Mouse (Mus musculus) MEL (cell line): Measurements from ENCODE around the gene Nme1. TPM values are rescaled to one million over a fixed set of nuclear protein-coding genes. Genes with fewer than 3 reads are reported as not detected.

Experiments
- DNase-seq: peaks from one replicate; pipeline ENCODE4 v3.0.0; 2011; ENCODE audit warnings: low read depth, low spot score
- H3K27ac ChIP-seq: 2 replicates; pipeline ENCODE4 v1.5.1; 2012; ENCODE audit warnings: low read depth, mild to moderate bottlenecking, control low read depth, low read length, moderate library complexity; ENCODE audit not compliant: control insufficient read depth
- H3K27me3 ChIP-seq, 2 experiments: fragments of 150-350 bp in 1 of 2; sonication (generic) in 1 of 2; 2 replicates each; pipeline ENCODE4 v1.6.1; 2012; ENCODE audit warnings: low read length in 2 of 2, mild to moderate bottlenecking in 2 of 2, improper control_type of control experiment in 1 of 2, moderate library complexity in 1 of 2; ENCODE audit not compliant: insufficient read depth in 2 of 2, control insufficient read depth in 1 of 2
- H3K36me3 ChIP-seq, 2 experiments: 2 replicates each; pipeline ENCODE4 v1.6.1; 2012 to 2014; ENCODE audit warnings: low read length in 2 of 2, improper control_type of control experiment in 1 of 2, inconsistent platforms in 1 of 2, mild to moderate bottlenecking in 1 of 2; ENCODE audit not compliant: insufficient read depth in 2 of 2, control insufficient read depth in 1 of 2
- H3K4me1 ChIP-seq, 2 experiments: fragments of 150-350 bp in 1 of 2; sonication (generic) in 1 of 2; 2 replicates each; pipeline ENCODE4 v1.6.1; 2012; ENCODE audit warnings: low read length in 2 of 2, improper control_type of control experiment in 1 of 2, mild to moderate bottlenecking in 1 of 2; ENCODE audit not compliant: insufficient read depth in 2 of 2, control insufficient read depth in 1 of 2
- H3K4me3 ChIP-seq, 2 experiments: fragments of 150-350 bp in 1 of 2; sonication (generic) in 1 of 2; 2 replicates each; pipeline ENCODE4 v1.5.1; 2012; ENCODE audit warnings: low read depth in 2 of 2, low read length in 2 of 2, mild to moderate bottlenecking in 2 of 2, moderate library complexity in 2 of 2, control low read depth in 1 of 2, improper control_type of control experiment in 1 of 2; ENCODE audit not compliant: control insufficient read depth in 1 of 2, insufficient read depth in 1 of 2
- H3K79me2 ChIP-seq: 2 replicates; pipeline ENCODE4 v1.6.1; 2012; ENCODE audit warnings: mild to moderate bottlenecking, low read length, moderate library complexity; ENCODE audit not compliant: control insufficient read depth, poor library complexity, insufficient read depth
- H3K9ac ChIP-seq: 2 replicates; pipeline ENCODE4 v1.6.1; 2012; ENCODE audit warnings: low read depth, mild to moderate bottlenecking, control low read depth, low read length, moderate library complexity; ENCODE audit not compliant: control insufficient read depth, poor library complexity, severe bottlenecking
- H3K9me3 ChIP-seq: fragments of 150-350 bp; sonication (generic); replicated peaks from 2 replicates; pipeline ENCODE4 v1.6.1; 2012; ENCODE audit warnings: mild to moderate bottlenecking, low read length, improper control_type of control experiment, moderate library complexity; ENCODE audit not compliant: insufficient read depth
- CHD2 ChIP-seq: IDR thresholded peaks from 2 replicates; pipeline ENCODE4 v1.6.1; 2011; ENCODE audit warnings: low read length, improper control_type of control experiment
- CTCF ChIP-seq, 3 experiments: IDR thresholded peaks in 2 of 3; conservative IDR thresholded peaks in 1 of 3; 2 replicates each; pipeline ENCODE4 v1.5.1; 2011 to 2012; ENCODE audit warnings: low read length in 3 of 3, low read depth in 2 of 3, mild to moderate bottlenecking in 2 of 3, improper control_type of control experiment in 1 of 3, inconsistent platforms in 1 of 3, mixed read lengths in 1 of 3, moderate library complexity in 1 of 3; ENCODE audit not compliant: control insufficient read depth in 1 of 3, insufficient read depth in 1 of 3, poor library complexity in 1 of 3, severe bottlenecking in 1 of 3
- ETS1 ChIP-seq: IDR thresholded peaks from 2 replicates; pipeline ENCODE4 v1.6.1; 2012; ENCODE audit warnings: low read depth, mild to moderate bottlenecking, inconsistent platforms, low read length, improper control_type of control experiment, moderate library complexity
- GATA1 ChIP-seq: IDR thresholded peaks from 2 replicates; pipeline ENCODE4 v1.6.1; 2011; ENCODE audit warnings: low read depth, low read length, improper control_type of control experiment
- JUND ChIP-seq: IDR thresholded peaks from 2 replicates; pipeline ENCODE4 v1.6.1; 2011; ENCODE audit warnings: low read depth, mild to moderate bottlenecking, improper control_type of control experiment, low read length
- KAT2A ChIP-seq: conservative IDR thresholded peaks from 2 replicates; pipeline ENCODE4 v1.6.1; 2012; ENCODE audit warnings: low read depth, low read length, improper control_type of control experiment, inconsistent platforms
- MAZ ChIP-seq: IDR thresholded peaks from 2 replicates; pipeline ENCODE4 v1.6.1; 2012; ENCODE audit warnings: low read depth, mild to moderate bottlenecking, inconsistent platforms, low read length, improper control_type of control experiment
- MEF2A ChIP-seq: IDR thresholded peaks from 2 replicates; pipeline ENCODE4 v1.6.1; 2014; ENCODE audit warnings: low read depth, mild to moderate bottlenecking, inconsistent platforms, low read length, improper control_type of control experiment; ENCODE audit not compliant: poor library complexity, insufficient replicate concordance, severe bottlenecking; ENCODE audit errors: extremely low read depth
- NELFE ChIP-seq: IDR thresholded peaks from 2 replicates; pipeline ENCODE4 v1.6.1; 2011; ENCODE audit warnings: low read depth, low read length, improper control_type of control experiment
- NRF1 ChIP-seq: IDR thresholded peaks from 2 replicates; pipeline ENCODE4 v1.6.1; 2014; ENCODE audit warnings: low read depth, mild to moderate bottlenecking, inconsistent platforms, low read length, improper control_type of control experiment, moderate library complexity; ENCODE audit not compliant: poor library complexity, insufficient read depth, severe bottlenecking
- POLR2A ChIP-seq, 2 experiments: IDR thresholded peaks; 2 replicates each; pipeline ENCODE4 v1.6.1; 2011 to 2012; ENCODE audit warnings: low read length in 2 of 2, mild to moderate bottlenecking in 2 of 2, control low read depth in 1 of 2, improper control_type of control experiment in 1 of 2, low read depth in 1 of 2, moderate library complexity in 1 of 2; ENCODE audit not compliant: control insufficient read depth in 1 of 2, insufficient read depth in 1 of 2, poor library complexity in 1 of 2
- POLR2AphosphoS2 ChIP-seq: IDR thresholded peaks from 2 replicates; pipeline ENCODE4 v1.6.1; 2011; ENCODE audit warnings: low read length, improper control_type of control experiment
- RAD21 ChIP-seq: IDR thresholded peaks from 2 replicates; pipeline ENCODE4 v1.6.1; 2011; ENCODE audit warnings: mild to moderate bottlenecking, low read depth, low read length, improper control_type of control experiment
- SMC3 ChIP-seq: IDR thresholded peaks from 2 replicates; pipeline ENCODE4 v1.6.1; 2011; ENCODE audit warnings: low read depth, low read length, improper control_type of control experiment
- TAL1 ChIP-seq: IDR thresholded peaks from 2 replicates; pipeline ENCODE4 v1.6.1; 2012; ENCODE audit warnings: mild to moderate bottlenecking, inconsistent platforms, low read length, moderate library complexity, mixed read lengths
- TBP ChIP-seq: IDR thresholded peaks from 2 replicates; pipeline ENCODE4 v1.8.0; 2011; ENCODE audit warnings: low read depth, low read length, improper control_type of control experiment
- UBTF ChIP-seq: IDR thresholded peaks from 2 replicates; pipeline ENCODE4 v1.6.1; 2012; ENCODE audit warnings: low read depth, mild to moderate bottlenecking, inconsistent platforms, low read length, improper control_type of control experiment, moderate library complexity, borderline replicate concordance; ENCODE audit not compliant: insufficient read depth
- USF1 ChIP-seq: IDR thresholded peaks from 2 replicates; pipeline ENCODE4 v1.6.1; 2014; ENCODE audit warnings: low read depth, mild to moderate bottlenecking, inconsistent platforms, low read length, improper control_type of control experiment, moderate library complexity
- ZKSCAN1 ChIP-seq: IDR thresholded peaks from 2 replicates; pipeline ENCODE4 v1.6.1; 2012; ENCODE audit warnings: low read depth, mild to moderate bottlenecking, inconsistent platforms, low read length, improper control_type of control experiment, moderate library complexity
- ZMIZ1 ChIP-seq: IDR thresholded peaks from 2 replicates; pipeline ENCODE4 v1.6.1; 2012; ENCODE audit warnings: low read depth, mild to moderate bottlenecking, inconsistent platforms, low read length, improper control_type of control experiment, moderate library complexity
- ZNF384 ChIP-seq: IDR thresholded peaks from 2 replicates; pipeline ENCODE4 v1.6.1; 2012; ENCODE audit warnings: low read depth, mild to moderate bottlenecking, inconsistent platforms, low read length, improper control_type of control experiment
- polyA plus RNA-seq, 2 experiments: library from polyadenylated mRNA; stranded (reverse) in 1 of 2; unstranded in 1 of 2; fragments of >175 nt in 1 of 2; fragments of >200 nt in 1 of 2; gene quantifications; 2 replicates each; pipeline versions ENCODE4 v1.2.1 to v1.2.4; 2012; ENCODE audit warnings: low replicate concordance in 2 of 2, low read depth in 1 of 2; ENCODE audit not compliant: insufficient read length in 2 of 2, insufficient read depth in 1 of 2, missing spikeins in 1 of 2
- total RNA-seq: library from RNA; depleted of rRNA; stranded (reverse); fragments of 300-350 nt; gene quantifications from 2 replicates; pipeline ENCODE4 v1.2.3, GENCODE M21; 2012

The Nme1 gene
- total and polyA plus RNA-seq, 3 experiments, result 131 to 210 TPM; not detected in 1

DNA sequence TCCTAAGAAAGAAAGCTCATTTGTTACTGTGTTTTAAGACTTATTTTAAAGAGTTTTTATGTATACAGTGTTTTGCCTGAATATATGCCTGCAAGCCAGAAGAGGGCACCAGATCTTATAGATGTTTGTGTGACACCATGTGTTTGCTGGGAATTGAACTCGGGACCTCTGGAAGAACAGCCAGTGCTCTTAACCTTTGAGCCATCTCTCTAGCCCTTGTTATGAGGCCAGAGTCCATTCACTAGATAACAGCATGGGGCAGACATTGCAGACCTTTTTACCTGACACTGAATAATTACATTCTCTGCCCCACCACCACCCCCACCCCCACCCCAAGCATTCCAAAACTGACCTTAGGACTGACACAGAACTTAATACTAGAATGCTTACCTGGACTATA lies 18.3 kb downstream of the Nme1 start:
- Histone ChIP-seq H3K36me3 (peaks cover 9 to 23% of the 10 kb centered on the region in 2 experiments), H3K9me3 (no peaks in the 10 kb centered on the region)
- no peak for TF ChIP-seq POLR2A (IDR thresholded peaks at IDR 0.05; ENCODE audit: control insufficient read depth in 1 of 2, insufficient read depth in 1 of 2, low read depth in 1 of 2, low read length in 2 of 2, poor library complexity in 1 of 2)
- no peak for TF ChIP-seq ETS1
- peak in 1 of 3 experiments; percentile 30; a peak in 2 of 6 replicates for TF ChIP-seq CTCF (IDR thresholded peaks at IDR 0.05 in 2 of 3, conservative IDR thresholded peaks at IDR 0.05 in 1 of 3; ENCODE audit: control insufficient read depth in 1 of 3, insufficient read depth in 1 of 3, low read depth in 2 of 3, low read length in 3 of 3, poor library complexity in 1 of 3, severe bottlenecking in 1 of 3)

DNA sequence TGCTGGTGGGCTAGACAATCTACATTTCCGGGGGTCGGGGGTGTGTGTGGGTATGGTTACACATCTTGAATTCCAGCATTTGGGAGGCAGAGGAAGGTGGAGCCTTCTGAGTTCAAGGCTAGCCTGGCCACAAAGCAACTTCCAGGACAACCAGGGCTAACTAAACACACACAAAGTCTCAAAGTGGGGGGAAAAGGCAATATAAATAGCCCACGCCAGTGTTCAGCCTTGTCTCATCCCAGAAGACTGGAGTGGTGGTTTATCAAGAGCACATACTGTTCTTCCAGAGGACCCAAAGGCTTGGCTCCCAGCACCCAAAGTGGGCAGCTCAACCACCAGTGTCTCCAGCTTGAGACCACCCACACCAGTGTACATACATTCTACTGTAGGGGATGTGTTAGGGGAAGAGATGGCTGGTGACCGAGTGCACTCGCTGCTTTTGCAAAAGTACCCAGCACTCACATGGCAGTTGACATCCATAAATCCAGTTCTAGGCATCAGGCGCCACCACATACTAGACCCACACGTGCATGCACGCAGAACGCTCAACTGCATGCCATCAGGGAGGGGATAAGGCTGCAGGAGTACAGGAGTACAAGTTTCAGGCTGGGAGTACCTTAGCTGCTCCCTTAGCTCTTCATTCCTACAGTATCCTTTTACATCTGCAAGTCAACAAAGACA lies 19.3 kb downstream of the Nme1 start:
- peaks cover 13% of the 10 kb centered on the region for H3K79me2 ChIP-seq
- no peak for DNase-seq
- H3K4me1 ChIP-seq, result peaks cover 0 to 18% of the 10 kb centered on the region in 2 experiments; a peak in 3 of 4 replicates
- H3K9me3 ChIP-seq, result no peaks in the 10 kb centered on the region
- TF ChIP-seq KAT2A (no peak), SMC3 (no peak), USF1 (no peak), MEF2A (no peak), TBP (no peak), JUND (no peak), MAZ (no peak), NELFE (no peak), UBTF (no peak), CHD2 (no peak), TAL1 (no peak), GATA1 (no peak), ZMIZ1 (peak; percentile 57; the same call in 1 of the 2 replicates), ZNF384 (no peak), CTCF (IDR thresholded peaks at IDR 0.05 in 2 of 3, conservative IDR thresholded peaks at IDR 0.05 in 1 of 3; ENCODE audit: control insufficient read depth in 1 of 3, insufficient read depth in 1 of 3, low read depth in 2 of 3, low read length in 3 of 3, poor library complexity in 1 of 3, severe bottlenecking in 1 of 3) (no peak), ZKSCAN1 (no peak), RAD21 (no peak), POLR2A (IDR thresholded peaks at IDR 0.05; ENCODE audit: control insufficient read depth in 1 of 2, insufficient read depth in 1 of 2, low read depth in 1 of 2, low read length in 2 of 2, poor library complexity in 1 of 2) (peak; percentile 40 to 57; a peak in 2 of 4 replicates), NRF1 (no peak), POLR2AphosphoS2 (peak; percentile 91)
- peaks cover 11 to 19% of the 10 kb centered on the region in 2 experiments for H3K36me3 ChIP-seq
- H3K27me3 ChIP-seq, result no peaks in the 10 kb centered on the region
- H3K9ac ChIP-seq, result no peak overlapping the region
- no peak overlapping the region for H3K27ac ChIP-seq
- H3K4me3 ChIP-seq, result no peak overlapping the region

More for the DNA sequence above, 18.3 kb downstream of the Nme1 start:
- Histone ChIP-seq H3K4me3 (no peak overlapping the region), H3K9ac (no peak overlapping the region), H3K27ac (no peak overlapping the region), H3K27me3 (no peaks in the 10 kb centered on the region), H3K79me2 (peaks cover 20% of the 10 kb centered on the region), H3K4me1 (peaks cover 0 to 24% of the 10 kb centered on the region in 2 experiments; a peak in 3 of 4 replicates)
- no peak for DNase-seq
